Mouse (Mus musculus): ENCODE results near the gene Msi2. TPM values are rescaled to one million over a fixed set of nuclear protein-coding genes. Genes with fewer than 3 reads are reported as not detected.

The Msi2 gene
- total RNA-seq, 2 experiments from 2014 or later = 119 to 127 TPM

- no peak for DNase-seq (ENCODE audit: low spot score in 2 of 2)
Observed at GRCm38 (mm10) chr11:88492585-88492984, 225.7 kb downstream of the Msi2 start.

GRCm38 (mm10) chr11:88489985-88490384 lies 228.3 kb downstream of the Msi2 start:
- DNase-seq (ENCODE audit: low spot score in 2 of 2) = no peak

- DNase-seq (ENCODE audit: low spot score in 2 of 2) = no peak
Observed at GRCm38 (mm10) chr11:88488941-88489724, 229.2 kb downstream of the Msi2 start.

- no peak for DNase-seq (ENCODE audit: low spot score in 2 of 2)
Observed at GRCm38 (mm10) chr11:88488175-88488940, 230.0 kb downstream of the Msi2 start.

GRCm38 (mm10) chr11:88485987-88486386 lies 232.3 kb downstream of the Msi2 start:
- DNase-seq (ENCODE audit: low spot score in 2 of 2) = no peak

GRCm38 (mm10) chr11:88485088-88485487 lies 233.2 kb downstream of the Msi2 start:
- no peak for DNase-seq (ENCODE audit: low spot score in 2 of 2)

- DNase-seq (ENCODE audit: low spot score in 2 of 2) = no peak
Observed at GRCm38 (mm10) chr11:88484047-88484446, 234.3 kb downstream of the Msi2 start.

- no peak for DNase-seq (ENCODE audit: low spot score in 2 of 2)
Observed at GRCm38 (mm10) chr11:88482636-88483035, 235.7 kb downstream of the Msi2 start.

GRCm38 (mm10) chr11:88482236-88482635 lies 236.1 kb downstream of the Msi2 start:
- DNase-seq (ENCODE audit: low spot score in 2 of 2) = no peak

- no peak for DNase-seq (ENCODE audit: low spot score in 2 of 2)
Observed at GRCm38 (mm10) chr11:88481602-88482161, 236.6 kb downstream of the Msi2 start.

- DNase-seq (ENCODE audit: low spot score in 2 of 2) = no peak
Observed at GRCm38 (mm10) chr11:88481092-88481601, 237.2 kb downstream of the Msi2 start.

- DNase-seq (ENCODE audit: low spot score in 2 of 2) = no peak
Observed at GRCm38 (mm10) chr11:88479498-88479897, 238.8 kb downstream of the Msi2 start.

GRCm38 (mm10) chr11:88474889-88475440 lies 243.3 kb downstream of the Msi2 start:
- no peak for DNase-seq (ENCODE audit: low spot score in 2 of 2)

GRCm38 (mm10) chr11:88472731-88473130 lies 245.6 kb downstream of the Msi2 start:
- no peak for DNase-seq (ENCODE audit: low spot score in 2 of 2)

GRCm38 (mm10) chr11:88471981-88472647 lies 246.2 kb downstream of the Msi2 start:
- DNase-seq (ENCODE audit: low spot score in 2 of 2) = peak in 1 of 2 experiments; percentile 24

GRCm38 (mm10) chr11:88470599-88470998 lies 247.7 kb downstream of the Msi2 start:
- DNase-seq (ENCODE audit: low spot score in 2 of 2) = no peak

GRCm38 (mm10) chr11:88468996-88469395 lies 249.3 kb downstream of the Msi2 start:
- no peak for DNase-seq (ENCODE audit: low spot score in 2 of 2)

- DNase-seq (ENCODE audit: low spot score in 2 of 2) = peak; percentile 44 to 48
Observed at GRCm38 (mm10) chr11:88467498-88468245, 250.6 kb downstream of the Msi2 start.

GRCm38 (mm10) chr11:88463951-88464350 lies 254.4 kb downstream of the Msi2 start:
- DNase-seq (ENCODE audit: low spot score in 2 of 2) = no peak

GRCm38 (mm10) chr11:88462789-88463188 lies 255.5 kb downstream of the Msi2 start:
- DNase-seq (ENCODE audit: low spot score in 2 of 2) = no peak

All from left cerebral cortex, adult 18-20 months (tissue).